Mouse (Mus musculus): ENCODE data around the gene Gm28044.
A peak's percentile ranks its signal among the peaks of the same experiment; 100 is the strongest.
"Not testable (repeated sequence)": the region's sequence is repeated elsewhere in the genome, so short reads cannot be mapped to it uniquely, and the experiment has no call there.

Gm28044 gene

GRCm38 (mm10) chr13:67360131-67360744 lies at the start of gene Gm28044, which contains the start of gene Zfp953:
Gene Gm28044 (minus strand): TSS chr13:67360536.
Gene Zfp953 (minus strand): TSS chr13:67360605.
- DNase-seq (ENCODE audit: low spot score), result peak; percentile 88

DNA sequence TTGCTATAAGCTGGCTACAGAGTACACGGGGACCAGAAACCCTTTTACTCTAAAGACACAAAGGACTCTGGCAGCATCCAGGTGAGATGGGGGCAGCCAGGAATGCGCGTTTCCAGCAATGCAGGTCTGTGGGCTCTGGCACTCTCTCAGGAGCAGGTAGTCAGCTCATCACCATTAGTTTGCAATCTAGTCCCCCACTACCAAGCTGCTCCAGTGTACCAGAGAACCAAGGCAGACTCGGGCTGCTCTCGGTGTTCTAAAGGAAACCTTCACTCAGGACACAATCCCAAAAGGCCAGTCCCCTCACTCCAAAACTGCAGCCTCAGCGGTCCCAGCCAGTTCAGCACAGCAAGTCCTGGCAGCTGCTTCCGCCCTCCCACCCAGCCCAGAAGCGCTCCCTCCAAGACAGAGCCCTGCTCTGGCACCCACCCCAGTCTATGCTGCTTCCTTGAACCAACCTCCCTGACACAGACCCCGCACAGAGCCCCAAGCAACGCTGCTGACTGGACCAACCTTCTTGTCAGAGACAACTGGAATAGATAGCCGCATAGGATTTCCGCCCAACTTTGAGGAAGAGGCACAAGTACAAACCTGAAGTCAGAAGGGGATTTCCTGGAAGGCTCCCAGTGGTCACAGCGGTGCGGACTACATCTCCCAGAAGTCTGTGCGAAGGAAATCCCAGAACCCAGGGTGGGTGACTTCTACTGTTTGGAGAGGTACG lies 39.0 kb upstream of the Gm28044 start, which contains the start of gene Zfp429:
Gene Zfp429 (minus strand): TSS at position 637 of the 721 bp plus-strand sequence.
- DNase-seq (ENCODE audit: low spot score), result peak; percentile 45

- DNase-seq (ENCODE audit: low spot score), result not testable (repeated sequence)
These were observed 15.9 kb upstream of the Gm28044 start for GRCm38 (mm10) chr13:67376255-67376654.

DNA sequence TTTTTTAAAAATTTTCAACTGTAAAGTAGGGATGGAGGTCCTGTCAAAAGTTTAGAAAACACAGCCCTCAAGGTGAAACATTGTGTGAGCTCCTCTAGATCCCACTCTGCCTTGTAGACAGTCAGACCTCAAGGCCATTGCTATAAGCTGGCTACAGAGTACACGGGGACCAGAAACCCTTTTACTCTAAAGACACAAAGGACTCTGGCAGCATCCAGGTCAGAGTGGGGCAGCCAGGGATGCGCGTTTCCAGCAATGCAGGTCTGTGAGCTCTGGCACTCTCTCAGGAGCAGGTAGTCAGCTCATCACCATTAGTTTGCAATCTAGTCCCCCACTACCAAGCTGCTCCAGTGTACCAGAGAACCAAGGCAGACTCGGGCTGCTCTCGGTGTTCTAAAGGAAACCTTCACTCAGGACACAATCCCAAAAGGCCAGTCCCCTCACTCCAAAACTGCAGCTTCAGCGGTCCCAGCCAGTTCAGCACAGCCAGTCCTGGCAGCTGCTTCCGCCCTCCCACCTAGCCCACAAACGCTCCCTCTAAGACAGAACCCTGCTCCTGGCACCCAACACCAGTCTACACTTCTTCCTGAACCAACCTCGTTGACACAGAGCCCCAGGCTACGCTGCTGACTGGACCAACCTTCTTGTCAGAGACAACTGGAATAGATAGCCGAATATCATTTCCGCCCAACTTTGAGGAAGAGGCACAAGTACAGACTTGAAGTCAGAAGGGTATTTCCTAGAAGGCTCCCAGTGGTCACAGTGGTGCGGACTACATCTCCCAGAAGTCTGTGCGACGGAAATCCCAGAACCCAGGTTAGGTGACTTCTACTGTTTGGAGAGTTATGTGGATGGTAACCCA lies 14.9 kb upstream of the Gm28044 start, which contains the start of the genes Gm28041 and Zfp456:
Gene Gm28041 (minus strand): TSS at position 684 of the 862 bp plus-strand sequence.
Gene Zfp456 (minus strand): TSS at position 761 of the 862 bp plus-strand sequence.
- DNase-seq (ENCODE audit: low spot score), result peak; percentile 47

DNA sequence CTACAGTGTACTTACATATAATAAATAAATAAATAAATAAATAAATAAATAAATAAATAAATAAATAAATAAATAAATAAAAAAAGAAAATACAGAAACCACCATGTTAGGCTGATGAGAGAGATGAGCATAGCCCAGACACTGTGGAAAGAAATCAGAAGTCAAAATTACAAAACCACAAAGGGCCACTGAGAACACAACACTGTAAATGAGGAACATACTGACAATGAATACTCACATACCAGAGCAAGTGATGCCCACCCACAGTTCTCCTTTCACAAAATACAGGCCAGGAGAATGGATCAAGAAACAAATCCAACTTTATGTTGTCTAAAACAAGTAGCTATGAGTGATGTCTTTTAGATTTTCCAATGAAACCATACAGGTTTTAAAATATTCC lies 8.5 kb downstream of the Gm28044 start:
- no peak for DNase-seq (ENCODE audit: low spot score)

DNA sequence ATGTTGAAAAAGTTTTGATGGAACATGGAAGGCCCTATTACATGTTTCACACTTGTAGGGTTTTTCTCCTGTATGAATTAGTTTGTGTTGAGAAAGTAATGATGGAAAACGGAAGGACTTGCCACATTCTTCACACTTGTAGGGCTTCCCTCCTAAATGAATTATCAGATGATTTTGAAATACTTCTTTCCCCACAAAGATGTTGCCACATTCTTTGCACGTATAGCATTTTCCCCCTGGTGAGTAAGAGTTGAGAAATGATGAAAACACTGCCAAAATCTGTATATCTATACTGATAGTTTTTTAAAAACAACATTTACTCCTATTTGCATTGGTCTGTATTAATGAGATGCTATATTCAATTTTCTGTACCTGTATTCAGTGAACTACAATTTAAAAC lies 16.9 kb downstream of the Gm28044 start:
- no peak for DNase-seq (ENCODE audit: low spot score)

- DNase-seq (ENCODE audit: low spot score), result peak; percentile 1
These were observed 27.5 kb downstream of the Gm28044 start for GRCm38 (mm10) chr13:67332877-67333276.

DNA sequence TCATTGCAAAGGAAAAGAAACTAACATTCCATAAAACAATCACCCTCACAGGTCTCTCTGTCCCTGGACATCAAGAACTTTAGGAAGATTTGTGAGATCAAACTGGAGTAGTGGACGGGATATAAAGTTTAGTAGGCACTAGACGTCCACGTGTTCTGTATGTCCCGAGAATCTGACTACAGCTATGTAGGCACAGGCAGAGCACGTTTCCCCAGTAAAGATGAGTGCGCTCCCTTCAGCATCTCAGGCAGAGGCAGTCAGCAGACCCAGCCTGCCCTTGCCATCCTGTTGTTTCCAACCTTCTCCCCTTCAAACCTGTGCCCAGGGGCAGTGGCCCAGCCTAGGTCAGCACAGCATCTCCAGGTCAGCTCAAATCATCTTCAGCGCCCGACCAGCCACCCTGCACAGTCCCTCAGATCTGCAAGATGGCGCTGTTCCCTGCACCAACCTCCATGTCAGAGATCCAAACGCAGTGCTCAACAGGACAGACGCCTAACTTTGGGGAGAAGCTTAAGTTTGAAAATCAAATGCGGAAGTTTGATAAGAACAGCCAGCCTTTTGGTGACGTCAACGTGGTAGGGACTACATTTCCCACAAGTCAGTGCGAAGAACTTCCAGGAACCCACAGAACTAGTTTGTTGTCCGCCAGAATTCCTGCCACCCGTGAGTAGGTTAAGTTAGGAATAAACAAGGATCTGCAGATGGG lies 28.2 kb downstream of the Gm28044 start, which contains the start of gene Zfp595:
Gene Zfp595 (minus strand): TSS at position 552 of the 706 bp plus-strand sequence.
- DNase-seq (ENCODE audit: low spot score), result peak; percentile 75

DNA sequence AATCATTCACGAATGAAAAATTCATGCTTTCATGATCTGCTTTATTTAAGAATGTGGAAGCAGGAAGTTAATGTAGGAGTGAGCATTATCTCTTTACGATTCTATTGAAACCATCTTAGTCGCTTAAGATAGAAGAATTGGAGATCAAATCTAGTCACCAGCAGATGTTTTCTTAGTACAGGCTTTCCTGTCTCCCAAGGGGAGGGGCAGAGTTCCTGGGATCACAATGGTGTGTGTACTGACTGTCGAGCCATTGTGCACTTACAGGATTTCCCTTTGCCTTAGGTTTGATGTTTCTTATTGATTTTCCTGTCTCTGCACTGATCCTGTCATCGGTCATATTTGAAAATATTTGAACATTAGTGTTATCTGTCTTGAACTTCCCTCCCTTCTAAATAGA lies 53.6 kb downstream of the Gm28044 start:
- DNase-seq (ENCODE audit: low spot score), result no peak

DNA sequence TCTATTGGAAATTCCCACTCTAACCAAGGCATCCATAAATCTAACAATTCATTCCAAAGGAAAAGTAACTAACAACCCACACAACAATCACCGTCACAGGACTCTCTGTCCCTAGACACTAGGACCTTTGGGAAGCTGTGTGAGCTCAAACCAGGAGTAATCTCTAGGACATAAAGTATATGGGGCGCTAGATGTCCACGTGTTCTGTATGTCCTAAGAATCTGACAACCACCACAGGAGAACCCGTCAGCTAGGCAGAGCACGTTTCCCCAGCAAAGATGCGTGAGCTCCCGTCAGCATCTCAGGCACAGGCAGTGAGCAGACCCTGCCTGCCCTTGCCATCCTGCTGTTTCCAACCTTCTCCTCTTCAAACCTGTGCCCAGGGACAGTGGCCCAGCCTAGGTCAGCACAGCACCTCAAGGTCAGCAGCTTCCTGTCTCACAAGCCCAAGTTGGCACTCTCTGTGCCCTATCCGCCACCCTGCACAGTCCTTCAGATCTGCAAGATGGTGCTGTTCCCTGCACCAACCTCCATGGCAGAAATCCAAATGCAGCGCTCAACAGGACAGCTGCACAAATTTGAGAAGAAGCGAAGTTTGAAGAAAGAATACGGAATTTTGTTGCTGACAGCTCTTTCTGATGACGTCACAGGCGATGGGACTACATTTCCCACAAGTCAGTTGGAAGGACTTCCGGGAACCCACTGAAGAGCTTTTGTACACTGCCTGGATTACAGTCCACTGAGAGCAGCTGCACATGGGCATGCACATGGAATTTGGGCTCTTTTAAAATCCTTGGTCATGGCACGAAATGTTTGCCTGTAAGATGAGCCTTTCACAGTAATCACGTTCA lies 54.3 kb downstream of the Gm28044 start, which contains the start of gene Zfp457:
Gene Zfp457 (minus strand): TSS at position 664 of the 851 bp plus-strand sequence.
- peak; percentile 77 for DNase-seq (ENCODE audit: low spot score)

DNA sequence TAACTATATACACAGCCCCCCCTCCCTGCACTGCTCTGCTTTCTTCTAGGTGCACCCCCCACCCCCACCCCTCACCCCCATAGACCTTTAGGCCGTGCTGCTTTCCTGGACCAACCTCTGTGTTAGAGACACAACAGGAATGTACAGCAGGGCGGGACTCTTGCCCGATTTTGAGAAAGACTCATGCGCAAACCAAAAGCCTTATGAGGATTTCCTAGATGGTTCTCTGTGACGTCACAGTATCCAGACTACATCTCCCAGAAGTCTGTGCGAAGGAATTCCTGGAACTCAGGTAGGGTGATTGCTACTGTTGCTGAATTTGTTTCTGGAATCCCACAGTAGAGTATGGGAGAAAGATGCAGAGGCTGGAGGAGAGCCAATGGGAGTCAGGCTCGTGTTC lies 82.0 kb downstream of the Gm28044 start, which contains the start of gene Zfp458:
Gene Zfp458 (minus strand): TSS at position 153 of the 400 bp plus-strand sequence.
- no peak for DNase-seq (ENCODE audit: low spot score)

DNA sequence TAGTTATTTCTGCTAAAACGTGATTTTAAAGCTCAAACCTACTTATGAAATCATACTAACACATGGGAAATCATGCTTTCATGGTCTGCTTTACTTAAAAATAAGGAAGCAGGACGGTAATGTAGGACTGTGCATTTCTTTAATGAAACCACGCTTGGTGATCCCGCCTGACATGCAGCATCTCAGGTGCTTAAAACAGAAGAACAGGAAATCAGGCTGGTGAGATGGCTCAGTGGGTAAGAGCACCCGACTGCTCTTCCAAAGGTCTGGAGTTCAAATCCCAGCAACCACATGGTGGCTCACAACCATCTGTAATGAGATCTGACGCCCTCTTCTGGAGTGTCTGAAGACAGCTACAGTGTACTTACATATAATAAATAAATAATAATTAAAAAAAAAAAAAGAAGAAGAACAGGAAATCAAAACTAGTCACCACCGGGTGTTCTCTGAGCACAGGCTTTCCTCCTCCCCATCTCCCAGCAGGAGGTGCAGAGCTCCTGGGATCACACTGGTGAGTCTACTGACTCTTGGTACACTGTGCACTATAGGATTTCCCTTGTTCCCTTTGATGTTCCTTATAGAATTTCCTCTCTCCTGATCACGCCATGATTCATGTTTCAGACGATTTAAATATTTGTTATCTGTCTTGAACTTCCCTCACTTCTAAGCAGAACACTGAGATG lies 90.8 kb downstream of the Gm28044 start:
- DNase-seq (ENCODE audit: low spot score), result not testable (repeated sequence)

- peak; percentile 57 for DNase-seq (ENCODE audit: low spot score)
These were observed 91.6 kb downstream of the Gm28044 start for GRCm38 (mm10) chr13:67268568-67269369.

Data from ovary, postnatal 14 days (tissue).